Mouse (Mus musculus): ENCODE results near the gene Plekhg5. TPM values are rescaled to one million over a fixed set of nuclear protein-coding genes. Genes with fewer than 3 reads are reported as not detected.

Gene Plekhg5
- total RNA-seq, 2 experiments from 2014 or later, result 11.2 to 17.1 TPM

GRCm38 (mm10) chr4:152067280-152067679 is 5.0 kb upstream of the Plekhg5 start:
- no peak for DNase-seq
- intact Hi-C loops (cut with DNase I; ENCODE audit: low total_unique reads), result no loop called here

- peak; percentile 49 for DNase-seq
- intact Hi-C loops (cut with DNase I; ENCODE audit: low total_unique reads), result no loop called here
Measured at GRCm38 (mm10) chr4:152068166-152068724, 4.1 kb upstream of the Plekhg5 start.

GRCm38 (mm10) chr4:152069245-152069644 is 3.1 kb upstream of the Plekhg5 start:
- intact Hi-C loops (cut with DNase I; ENCODE audit: low total_unique reads), result no loop called here
- no peak for DNase-seq

- DNase-seq, result no peak
- intact Hi-C loops (cut with DNase I; ENCODE audit: low total_unique reads), result no loop called here
Measured at GRCm38 (mm10) chr4:152070494-152071396, 1.6 kb upstream of the Plekhg5 start.

DNA sequence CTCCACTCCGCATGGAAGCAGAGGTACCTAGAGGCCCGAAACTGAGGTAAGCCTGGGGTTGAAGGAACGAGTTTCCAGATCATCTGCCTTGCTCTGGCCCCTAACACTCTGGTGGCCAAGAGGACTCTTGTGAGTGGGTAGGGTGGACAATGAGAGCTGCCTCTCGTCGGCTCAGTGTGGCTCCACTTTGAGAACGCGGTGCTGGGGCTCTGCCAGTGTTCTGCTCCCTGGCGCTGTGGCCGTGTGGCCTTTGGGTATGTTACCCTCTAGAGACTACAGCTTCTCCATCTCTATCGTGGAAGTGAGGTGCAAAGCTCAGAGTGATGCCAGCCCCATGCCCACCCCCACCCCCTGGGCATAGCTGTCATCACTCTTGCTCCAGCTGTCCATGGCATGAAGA is 357 bp downstream of the Plekhg5 start:
- intact Hi-C loops (cut with DNase I; ENCODE audit: low total_unique reads), result no loop called here
- no peak for DNase-seq

DNA sequence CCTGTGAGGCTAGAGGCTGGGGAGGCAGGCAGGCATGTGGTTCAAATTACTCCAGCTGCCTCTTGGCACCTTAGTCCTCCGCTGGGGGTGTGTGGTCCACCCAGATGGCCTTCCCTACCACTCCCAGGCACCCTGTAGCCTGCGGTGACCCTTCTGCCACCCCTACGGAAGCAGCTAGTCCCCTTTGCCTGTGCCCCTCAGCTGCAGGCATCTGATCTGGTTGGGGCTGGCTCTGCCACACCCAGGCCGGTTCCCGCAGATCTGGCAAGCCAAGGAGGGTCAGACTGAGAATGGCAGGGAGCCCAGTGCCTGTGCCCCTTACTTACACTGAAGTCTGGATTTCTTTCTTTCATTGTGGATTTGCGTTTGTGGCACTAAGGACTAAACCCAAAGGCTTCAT is 1.4 kb downstream of the Plekhg5 start:
- intact Hi-C loops (cut with DNase I; ENCODE audit: low total_unique reads), result no loop called here
- DNase-seq, result no peak

DNA sequence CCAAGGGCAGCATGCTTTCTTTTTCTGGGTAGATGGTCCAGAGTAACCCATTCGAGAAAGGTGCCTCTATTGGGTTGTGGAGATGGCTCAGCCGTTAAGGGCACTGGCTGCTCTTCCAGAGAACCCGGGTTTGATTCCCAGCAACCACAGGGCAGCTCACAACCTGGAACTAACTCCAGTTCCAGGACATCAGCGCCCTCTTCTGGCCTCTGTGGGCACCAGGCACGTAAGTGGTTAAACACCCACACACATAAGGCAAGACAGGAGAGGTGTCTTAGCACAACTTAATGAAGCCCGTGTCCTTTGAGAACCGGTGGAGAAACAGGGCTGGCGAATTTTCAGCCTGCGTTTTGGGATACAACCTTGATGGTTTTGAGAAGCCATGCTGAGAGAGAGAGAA is 2.2 kb downstream of the Plekhg5 start:
- intact Hi-C loops (cut with DNase I; ENCODE audit: low total_unique reads), result no loop called here
- no peak for DNase-seq

- DNase-seq, result no peak
- intact Hi-C loops (cut with DNase I; ENCODE audit: low total_unique reads), result no loop called here
Measured at GRCm38 (mm10) chr4:152077191-152077590, 4.9 kb downstream of the Plekhg5 start.

DNA sequence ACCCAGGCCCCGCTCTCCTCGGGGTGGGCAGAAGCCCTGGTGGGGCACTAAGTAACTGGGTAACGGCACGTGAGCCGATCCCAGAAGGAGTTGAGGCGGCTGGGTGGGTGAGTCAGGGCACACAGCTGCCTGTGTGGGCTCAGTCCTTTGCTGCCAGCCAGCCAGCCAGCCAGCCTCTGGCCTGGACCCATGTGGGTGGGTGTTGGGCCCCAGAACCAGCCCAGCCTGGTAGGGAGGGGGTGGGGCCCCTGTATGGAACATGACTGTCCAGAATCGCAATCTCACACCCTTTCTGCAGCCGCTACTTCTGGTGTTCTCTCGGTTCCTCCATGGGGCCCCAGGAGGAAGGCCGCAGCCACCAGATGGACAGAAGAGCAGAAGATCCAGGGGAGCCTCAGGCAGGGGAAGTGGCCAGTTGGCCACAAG is 5.8 kb downstream of the Plekhg5 start:
- peak; percentile 53 for DNase-seq
- intact Hi-C loops (cut with DNase I; ENCODE audit: low total_unique reads), result no loop called here

GRCm38 (mm10) chr4:152079261-152079660 is 7.0 kb downstream of the Plekhg5 start:
- intact Hi-C loops (cut with DNase I; ENCODE audit: low total_unique reads), result no loop called here

DNA sequence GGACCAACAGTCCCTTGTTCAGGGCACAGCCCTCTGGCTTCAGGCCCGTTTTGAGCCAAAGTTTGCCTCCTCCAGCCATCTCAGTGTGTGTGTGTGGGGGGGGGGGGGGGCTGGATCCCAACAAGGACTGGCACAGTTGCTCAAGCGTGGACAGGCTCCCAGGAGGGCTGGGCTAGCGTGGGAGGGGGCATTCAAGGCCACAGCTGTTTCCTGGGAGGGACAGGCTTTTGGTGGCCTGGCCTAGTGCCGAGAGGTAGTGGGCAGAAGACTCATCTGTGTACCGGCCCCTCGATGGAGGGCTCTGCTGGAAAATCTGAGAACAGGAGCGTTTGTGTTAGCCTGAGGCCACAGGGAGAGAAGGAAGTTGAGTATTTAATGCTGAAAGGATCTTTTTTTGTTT is 7.6 kb downstream of the Plekhg5 start:
- intact Hi-C loops (cut with DNase I; ENCODE audit: low total_unique reads), result no loop called here
- DNase-seq, result peak; percentile 68

More at GRCm38 (mm10) chr4:152079261-152079660, 7.0 kb downstream of the Plekhg5 start:
- no peak for DNase-seq

- peak; percentile 48 for DNase-seq
- intact Hi-C loops (cut with DNase I; ENCODE audit: low total_unique reads), result no loop called here
Measured at GRCm38 (mm10) chr4:152083611-152084220, 11.4 kb downstream of the Plekhg5 start.

DNA sequence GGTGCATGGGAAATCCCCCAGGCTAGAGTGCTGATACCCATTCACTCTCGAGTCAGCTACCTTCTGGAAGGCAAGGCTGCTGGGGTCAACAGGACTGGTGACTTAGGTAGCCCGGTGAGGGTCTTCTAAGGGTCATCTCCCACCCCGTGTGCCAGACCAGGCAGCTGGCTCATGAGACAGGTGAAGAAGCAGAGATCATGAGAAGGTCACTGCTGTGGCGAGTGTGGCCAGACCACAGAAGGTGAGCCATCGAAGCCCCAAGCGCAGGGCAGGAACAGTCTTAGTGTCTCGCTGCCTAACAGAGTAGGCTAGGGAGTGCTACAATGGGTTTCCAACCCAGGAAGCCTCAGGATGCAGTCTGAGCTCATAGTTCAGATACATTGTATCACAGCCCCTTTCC is 12.3 kb downstream of the Plekhg5 start:
- no peak for DNase-seq
- intact Hi-C loops (cut with DNase I; ENCODE audit: low total_unique reads), result no loop called here

DNA sequence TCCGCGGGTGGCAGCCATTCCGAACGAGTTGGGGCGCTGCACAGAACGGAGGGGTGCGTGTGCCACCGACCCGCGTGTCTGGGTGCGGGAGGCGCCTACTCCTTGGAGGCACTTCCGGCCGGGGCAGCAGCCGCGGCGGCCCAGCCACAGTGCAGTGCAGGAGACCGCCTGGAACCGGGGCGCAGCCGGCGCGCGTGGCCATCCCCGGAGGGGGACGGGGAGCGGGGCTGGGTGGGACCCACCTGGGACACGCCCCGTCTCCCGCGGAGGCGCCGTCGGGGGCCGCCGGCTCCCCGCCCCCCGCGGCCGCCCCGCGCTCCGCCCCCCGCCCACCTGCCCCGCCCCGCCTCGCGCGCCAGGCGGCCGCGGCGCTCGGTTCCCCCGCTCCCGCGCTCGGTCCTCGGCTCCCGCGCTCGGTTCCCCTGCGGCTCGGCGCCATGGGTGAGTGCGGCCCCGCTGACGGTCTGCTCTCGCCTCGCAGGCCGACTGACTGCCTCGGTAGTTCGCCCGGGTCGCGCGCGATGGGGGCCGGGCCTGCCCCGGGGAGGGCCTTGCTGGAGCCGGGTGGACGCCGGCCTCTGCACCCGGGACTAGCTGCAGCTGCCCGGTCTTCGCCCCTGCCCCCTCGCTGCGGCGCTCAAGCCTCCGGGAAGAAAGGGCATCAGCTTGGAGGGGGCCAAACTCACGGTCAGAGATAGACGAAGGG is 14.4 kb downstream of the Plekhg5 start:
- peak; percentile 67 for DNase-seq
- intact Hi-C loops (cut with DNase I; ENCODE audit: low total_unique reads), result no loop called here

- intact Hi-C loops (cut with DNase I; ENCODE audit: low total_unique reads), result no loop called here
- DNase-seq, result no peak
Measured at GRCm38 (mm10) chr4:152087211-152088081, 15.1 kb downstream of the Plekhg5 start.

- intact Hi-C loops (cut with DNase I; ENCODE audit: low total_unique reads), result no loop called here
- DNase-seq, result no peak
Measured at GRCm38 (mm10) chr4:152088133-152088532, 15.8 kb downstream of the Plekhg5 start.

DNA sequence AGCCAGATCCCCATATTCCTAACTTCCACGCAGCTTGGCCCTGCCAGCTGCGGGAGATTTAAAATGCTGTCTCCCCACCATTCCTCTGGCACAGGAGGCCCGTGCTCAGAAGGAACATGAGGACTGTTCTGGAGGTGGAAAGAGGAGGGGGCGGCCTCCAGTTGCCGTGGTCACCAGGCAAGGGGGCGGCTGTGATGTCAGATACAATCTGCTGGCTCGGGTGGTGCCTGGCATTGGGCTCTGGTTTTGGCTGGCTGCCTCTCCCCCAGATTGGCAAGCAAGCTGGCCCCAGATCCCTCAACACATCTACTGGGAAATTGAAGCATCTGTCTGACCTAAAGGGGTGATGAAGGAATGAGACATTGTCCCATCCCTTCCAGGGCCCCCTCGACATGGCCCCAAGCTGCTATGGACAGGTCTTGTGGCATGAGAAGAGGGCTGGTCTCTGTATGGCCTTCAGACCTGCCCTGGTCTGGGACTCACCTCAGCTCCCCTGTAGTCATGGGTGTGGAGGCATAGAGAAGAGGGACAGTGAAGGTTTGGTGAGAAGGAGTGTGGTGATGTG is 16.3 kb downstream of the Plekhg5 start:
- intact Hi-C loops (cut with DNase I; ENCODE audit: low total_unique reads), result no loop called here
- DNase-seq, result no peak

- no peak for DNase-seq
- intact Hi-C loops (cut with DNase I; ENCODE audit: low total_unique reads), result loop anchor here (5.0 kb wide), 1 partner anchor 48 kb away; no protein-coding TSS in a partner anchor
Measured at GRCm38 (mm10) chr4:152090191-152090590, 17.9 kb downstream of the Plekhg5 start.

Data from gastrocnemius, postnatal 14 days (tissue).